Mouse (Mus musculus) embryonic facial prominence, embryonic 10.5 days (tissue): ENCODE measurements at regions not wholly inside any gene's neighbourhood (a gene's known extent, or its start where the extent isn't known, plus 50 kb on each side); places are given as distances from the start of the nearest gene placed in this dataset.

Source experiments
- DNase-seq: peaks from one replicate; pipeline ENCODE4 v3.0.0-alpha.2; 2017; ENCODE audit warnings: low spot score
- H3K27ac ChIP-seq: fragments of 300-500 bp; sonication (generic); replicated peaks from 2 replicates; pipeline ENCODE4 v1.5.1; 2016; ENCODE audit warnings: mild to moderate bottlenecking
- H3K27me3 ChIP-seq: fragments of 300-500 bp; sonication (generic); replicated peaks from 2 replicates; pipeline ENCODE4 v1.6.1; 2016; ENCODE audit warnings: low read depth, mild to moderate bottlenecking; ENCODE audit not compliant: poor library complexity, severe bottlenecking
- H3K36me3 ChIP-seq: fragments of 300-500 bp; sonication (generic); replicated peaks from 2 replicates; pipeline ENCODE4 v1.6.1; 2016; ENCODE audit warnings: mild to moderate bottlenecking, moderate library complexity
- H3K4me1 ChIP-seq: fragments of 300-500 bp; sonication (generic); 2 replicates; pipeline ENCODE4 v1.6.1; 2016
- H3K4me3 ChIP-seq: fragments of 300-500 bp; sonication (generic); 2 replicates; pipeline ENCODE4 v1.5.1; 2016; ENCODE audit warnings: mild to moderate bottlenecking, moderate library complexity
- H3K9me3 ChIP-seq: fragments of 300-500 bp; sonication (generic); 2 replicates; pipeline ENCODE4 v1.6.1; 2016; ENCODE audit warnings: mild to moderate bottlenecking
- WGBS: fragments of 180-500 bp; shearing (Covaris S2); methylation state at CpG from one replicate; pipeline ENCODE4 v1.1.7; 2016; 5-methylcytosine and 5-hydroxymethylcytosine counted together

- Histone ChIP-seq H3K27me3 (no peaks in the 10 kb centered on the region), H3K27ac (no peak overlapping the region), H3K4me1 (peaks cover 5% of the 10 kb centered on the region), H3K9me3 (no peaks in the 10 kb centered on the region), H3K4me3 (no peak overlapping the region), H3K36me3 (no peaks in the 10 kb centered on the region)
- WGBS = 89% methylated on average over 7 of the region's 7 CpGs
- no peak for DNase-seq
These were observed 129.4 kb downstream of the Pdgfra start for GRCm38 (mm10) chr5:75281510-75281909.

- no peaks in the 10 kb centered on the region for H3K36me3 ChIP-seq
- WGBS = 50% methylated on average over 4 of the region's 4 CpGs
- no peaks in the 10 kb centered on the region for H3K27me3 ChIP-seq
- no peak for DNase-seq
- H3K27ac ChIP-seq = no peak overlapping the region
- H3K4me3 ChIP-seq = no peak overlapping the region
- H3K4me1 ChIP-seq = peaks cover 5% of the 10 kb centered on the region
- no peaks in the 10 kb centered on the region for H3K9me3 ChIP-seq
These were observed 130.5 kb downstream of the Pdgfra start for GRCm38 (mm10) chr5:75282617-75283016.

- peaks cover 5% of the 10 kb centered on the region for H3K4me1 ChIP-seq
- H3K9me3 ChIP-seq = no peaks in the 10 kb centered on the region
- 83% methylated on average over 5 of the region's 5 CpGs for WGBS
- H3K27me3 ChIP-seq = no peaks in the 10 kb centered on the region
- no peak for DNase-seq
- no peak overlapping the region for H3K4me3 ChIP-seq
- no peaks in the 10 kb centered on the region for H3K36me3 ChIP-seq
- H3K27ac ChIP-seq = no peak overlapping the region
These were observed 131.7 kb downstream of the Pdgfra start for GRCm38 (mm10) chr5:75283841-75284240.

- whole genome bisulfite sequencing = 91% methylated on average over 10 of the region's 10 CpGs
- Histone ChIP-seq H3K4me1 (peaks cover 5% of the 10 kb centered on the region), H3K9me3 (no peaks in the 10 kb centered on the region), H3K27ac (no peak overlapping the region), H3K36me3 (no peaks in the 10 kb centered on the region), H3K27me3 (no peaks in the 10 kb centered on the region), H3K4me3 (no peak overlapping the region)
- no peak for DNase-seq
These were observed 133.9 kb downstream of the Pdgfra start for GRCm38 (mm10) chr5:75285950-75286349.

- WGBS = 68% methylated on average over 2 of the region's 2 CpGs
- DNase-seq = no peak
- H3K4me1 ChIP-seq = peaks cover 7% of the 10 kb centered on the region; the same call in 1 of the 2 replicates
These were observed 143.6 kb downstream of the Pdgfra start for GRCm38 (mm10) chr5:75295676-75296075.

GRCm38 (mm10) chr5:75312897-75313296 is 160.8 kb downstream of the Pdgfra start:
- DNase-seq = no peak
- Histone ChIP-seq H3K27ac (no peak overlapping the region), H3K27me3 (no peaks in the 10 kb centered on the region), H3K4me1 (no peaks in the 10 kb centered on the region), H3K9me3 (no peaks in the 10 kb centered on the region), H3K4me3 (no peak overlapping the region), H3K36me3 (no peaks in the 10 kb centered on the region)
- WGBS = 90% methylated on average over 1 of the region's 1 CpGs

More at GRCm38 (mm10) chr5:75295676-75296075, 143.6 kb downstream of the Pdgfra start:
- no peaks in the 10 kb centered on the region for H3K36me3 ChIP-seq
- no peaks in the 10 kb centered on the region for H3K9me3 ChIP-seq
- no peaks in the 10 kb centered on the region for H3K27me3 ChIP-seq
- H3K4me3 ChIP-seq = no peak overlapping the region
- no peak overlapping the region for H3K27ac ChIP-seq

GRCm38 (mm10) chr5:75315956-75316355 is 163.9 kb downstream of the Pdgfra start:
- whole genome bisulfite sequencing = 89% methylated on average over 1 of the region's 1 CpGs
- H3K4me3 ChIP-seq = no peak overlapping the region

GRCm38 (mm10) chr5:75320536-75320935 is 168.4 kb downstream of the Pdgfra start:
- no peak for DNase-seq
- 91% methylated on average over 2 of the region's 2 CpGs for WGBS
- no peaks in the 10 kb centered on the region for H3K27me3 ChIP-seq

More at GRCm38 (mm10) chr5:75315956-75316355, 163.9 kb downstream of the Pdgfra start:
- Histone ChIP-seq H3K9me3 (no peaks in the 10 kb centered on the region), H3K4me1 (no peaks in the 10 kb centered on the region), H3K36me3 (no peaks in the 10 kb centered on the region), H3K27ac (no peak overlapping the region), H3K27me3 (no peaks in the 10 kb centered on the region)
- DNase-seq = no peak

GRCm38 (mm10) chr5:75334050-75334449 is 182.0 kb downstream of the Pdgfra start:
- WGBS = 93% methylated on average over 3 of the region's 3 CpGs
- H3K27ac ChIP-seq = no peak overlapping the region
- H3K4me3 ChIP-seq = no peak overlapping the region
- no peaks in the 10 kb centered on the region for H3K4me1 ChIP-seq
- no peak for DNase-seq
- H3K27me3 ChIP-seq = no peaks in the 10 kb centered on the region
- no peaks in the 10 kb centered on the region for H3K36me3 ChIP-seq
- H3K9me3 ChIP-seq = no peaks in the 10 kb centered on the region

More at GRCm38 (mm10) chr5:75320536-75320935, 168.4 kb downstream of the Pdgfra start:
- Histone ChIP-seq H3K27ac (no peak overlapping the region), H3K4me1 (no peaks in the 10 kb centered on the region), H3K4me3 (no peak overlapping the region), H3K36me3 (no peaks in the 10 kb centered on the region), H3K9me3 (no peaks in the 10 kb centered on the region)

- no peak for DNase-seq
- Histone ChIP-seq H3K27ac (no peak overlapping the region), H3K4me1 (no peaks in the 10 kb centered on the region), H3K9me3 (no peaks in the 10 kb centered on the region), H3K27me3 (no peaks in the 10 kb centered on the region), H3K4me3 (no peak overlapping the region), H3K36me3 (no peaks in the 10 kb centered on the region)
- WGBS = 90% methylated on average over 11 of the region's 11 CpGs
These were observed 184.4 kb downstream of the Pdgfra start for GRCm38 (mm10) chr5:75336454-75336853.

- Histone ChIP-seq H3K4me3 (no peak overlapping the region), H3K4me1 (no peaks in the 10 kb centered on the region), H3K36me3 (no peaks in the 10 kb centered on the region), H3K9me3 (no peaks in the 10 kb centered on the region), H3K27ac (no peak overlapping the region), H3K27me3 (no peaks in the 10 kb centered on the region)
- DNase-seq = no peak
- 95% methylated on average over 11 of the region's 11 CpGs for WGBS
These were observed 186.3 kb downstream of the Pdgfra start for GRCm38 (mm10) chr5:75338439-75338838.

GRCm38 (mm10) chr5:75342599-75342998 is 190.5 kb downstream of the Pdgfra start:
- 93% methylated on average over 7 of the region's 7 CpGs for WGBS
- Histone ChIP-seq H3K4me1 (0 out of 2 replicates have a peak, but pooled peaks cover 3% of the 10 kb centered on the region), H3K9me3 (no peaks in the 10 kb centered on the region), H3K27me3 (peaks cover 17% of the 10 kb centered on the region), H3K4me3 (no peak overlapping the region), H3K36me3 (no peaks in the 10 kb centered on the region), H3K27ac (no peak overlapping the region)
- DNase-seq = no peak

GRCm38 (mm10) chr5:75346836-75347773 is 195.0 kb downstream of the Pdgfra start:
- 0 out of 2 replicates have a peak, but pooled peaks cover 3% of the 10 kb centered on the region for H3K4me1 ChIP-seq
- WGBS = 25% methylated on average over 11 of the region's 11 CpGs
- no peak overlapping the region for H3K27ac ChIP-seq
- no peaks in the 10 kb centered on the region for H3K36me3 ChIP-seq
- no peaks in the 10 kb centered on the region for H3K9me3 ChIP-seq
- no peak for DNase-seq
- no peak overlapping the region for H3K4me3 ChIP-seq
- peaks cover 49% of the 10 kb centered on the region for H3K27me3 ChIP-seq
